Mouse (Mus musculus): Measurements from ENCODE around the gene Vmn1r86. TPM values are rescaled to one million over a fixed set of nuclear protein-coding genes. Genes with fewer than 3 reads are reported as not detected.
"Not testable (repeated sequence)": the region's sequence is repeated elsewhere in the genome, so short reads cannot be mapped to it uniquely, and the experiment has no call there.

Gene Vmn1r86
- total RNA-seq (2014; rRNA removed) (not detected in 2 replicates), polyA plus RNA-seq (2012; rRNA removed) (not detected in 2 replicates)

GRCm38 (mm10) chr7:13119817-13120216 is at the start of gene Vmn1r86:
Vmn1r86 (minus strand) TSS chr7:13119917.
- H3K4me1 ChIP-seq (ENCODE audit: control insufficient read depth, insufficient read depth, low read length): no peaks in the 10 kb centered on the region
- H3K9ac ChIP-seq (ENCODE audit: low read depth, low read length): no peak within 1 kb of the TSS
- H3K4me3 ChIP-seq (ENCODE audit: insufficient read depth, low read depth, low read length): no peak within 1 kb of the TSS
- no peaks in the 10 kb centered on the region for H3K36me3 ChIP-seq (ENCODE audit: control insufficient read depth, insufficient read depth, low read length)
- no peaks in the 10 kb centered on the region for H3K79me2 ChIP-seq (ENCODE audit: control insufficient read depth, insufficient read depth, low read length)
- TF ChIP-seq POLR2A (IDR thresholded peaks at IDR 0.05; ENCODE audit: extremely low read depth, insufficient read depth, low read length) (no peak), CTCF (IDR thresholded peaks at IDR 0.05; ENCODE audit: low read depth, low read length) (no peak)
- no peak for DNase-seq (ENCODE audit: extremely low read depth, low read depth, low spot score)
- no peak within 1 kb of the TSS for H3K27ac ChIP-seq (replicated peaks; ENCODE audit: insufficient read depth, low read depth, low read length)
- H3K27me3 ChIP-seq (ENCODE audit: control insufficient read depth, insufficient read depth, low read length): no peaks in the 10 kb centered on the region

GRCm38 (mm10) chr7:13159268-13159667 is 39.6 kb upstream of the Vmn1r86 start, which contains the start of gene Vmn1r88:
Vmn1r88 (plus strand) TSS chr7:13159568.
- H3K36me3 ChIP-seq (ENCODE audit: control insufficient read depth, insufficient read depth, low read length): no peaks in the 10 kb centered on the region
- no peaks in the 10 kb centered on the region for H3K4me1 ChIP-seq (ENCODE audit: control insufficient read depth, insufficient read depth, low read length)
- no peak for DNase-seq (ENCODE audit: extremely low read depth, low read depth, low spot score)
- H3K27me3 ChIP-seq (ENCODE audit: control insufficient read depth, insufficient read depth, low read length): no peaks in the 10 kb centered on the region
- no peaks in the 10 kb centered on the region for H3K79me2 ChIP-seq (ENCODE audit: control insufficient read depth, insufficient read depth, low read length)
- no peak within 1 kb of the TSS for H3K4me3 ChIP-seq (ENCODE audit: insufficient read depth, low read depth, low read length)
- no peak for TF ChIP-seq CTCF (IDR thresholded peaks at IDR 0.05; ENCODE audit: low read depth, low read length)
- H3K27ac ChIP-seq (replicated peaks; ENCODE audit: insufficient read depth, low read depth, low read length): no peak within 1 kb of the TSS
- H3K9ac ChIP-seq (ENCODE audit: low read depth, low read length): no peak within 1 kb of the TSS

- no peaks in the 10 kb centered on the region for H3K4me1 ChIP-seq (ENCODE audit: control insufficient read depth, insufficient read depth, low read length)
- no peak for DNase-seq (ENCODE audit: extremely low read depth, low read depth, low spot score)
- whole genome bisulfite sequencing: 85% methylated on average over 1 of the region's 1 CpGs
- no peaks in the 10 kb centered on the region for H3K36me3 ChIP-seq (ENCODE audit: control insufficient read depth, insufficient read depth, low read length)
- H3K79me2 ChIP-seq (ENCODE audit: control insufficient read depth, insufficient read depth, low read length): no peaks in the 10 kb centered on the region
- TF ChIP-seq CTCF (IDR thresholded peaks at IDR 0.05; ENCODE audit: low read depth, low read length): no peak
- no peak for TF ChIP-seq POLR2A (IDR thresholded peaks at IDR 0.05; ENCODE audit: extremely low read depth, insufficient read depth, low read length)
- no peak within 1 kb of the TSS for H3K9ac ChIP-seq (ENCODE audit: low read depth, low read length)
- no peak within 1 kb of the TSS for H3K4me3 ChIP-seq (ENCODE audit: insufficient read depth, low read depth, low read length)
- H3K27me3 ChIP-seq (ENCODE audit: control insufficient read depth, insufficient read depth, low read length): no peaks in the 10 kb centered on the region
- H3K27ac ChIP-seq (replicated peaks; ENCODE audit: insufficient read depth, low read depth, low read length): no peak within 1 kb of the TSS
Measured at GRCm38 (mm10) chr7:13140057-13140456, 20.3 kb upstream of the Vmn1r86 start, which contains the start of gene Vmn1r87. Vmn1r87 (minus strand) TSS chr7:13140157.

GRCm38 (mm10) chr7:13137340-13137739 is 17.6 kb upstream of the Vmn1r86 start:
- H3K27me3 ChIP-seq (ENCODE audit: control insufficient read depth, insufficient read depth, low read length): no peaks in the 10 kb centered on the region
- no peaks in the 10 kb centered on the region for H3K79me2 ChIP-seq (ENCODE audit: control insufficient read depth, insufficient read depth, low read length)
- TF ChIP-seq CTCF (IDR thresholded peaks at IDR 0.05; ENCODE audit: low read depth, low read length) (no peak), POLR2A (IDR thresholded peaks at IDR 0.05; ENCODE audit: extremely low read depth, insufficient read depth, low read length) (no peak)
- no peak overlapping the region for H3K4me3 ChIP-seq (ENCODE audit: insufficient read depth, low read depth, low read length)
- DNase-seq (ENCODE audit: extremely low read depth, low read depth, low spot score): no peak
- H3K9ac ChIP-seq (ENCODE audit: low read depth, low read length): no peak overlapping the region
- H3K36me3 ChIP-seq (ENCODE audit: control insufficient read depth, insufficient read depth, low read length): no peaks in the 10 kb centered on the region
- H3K4me1 ChIP-seq (ENCODE audit: control insufficient read depth, insufficient read depth, low read length): no peaks in the 10 kb centered on the region
- no peak overlapping the region for H3K27ac ChIP-seq (replicated peaks; ENCODE audit: insufficient read depth, low read depth, low read length)

- Histone ChIP-seq H3K4me3 (ENCODE audit: insufficient read depth, low read depth, low read length) (no peak overlapping the region), H3K27ac (replicated peaks; ENCODE audit: insufficient read depth, low read depth, low read length) (no peak overlapping the region), H3K79me2 (ENCODE audit: control insufficient read depth, insufficient read depth, low read length) (no peaks in the 10 kb centered on the region), H3K36me3 (ENCODE audit: control insufficient read depth, insufficient read depth, low read length) (no peaks in the 10 kb centered on the region), H3K9ac (ENCODE audit: low read depth, low read length) (no peak overlapping the region), H3K27me3 (ENCODE audit: control insufficient read depth, insufficient read depth, low read length) (no peaks in the 10 kb centered on the region), H3K4me1 (ENCODE audit: control insufficient read depth, insufficient read depth, low read length) (no peaks in the 10 kb centered on the region)
- no peak for DNase-seq (ENCODE audit: extremely low read depth, low read depth, low spot score)
- TF ChIP-seq CTCF (IDR thresholded peaks at IDR 0.05; ENCODE audit: low read depth, low read length) (no peak), POLR2A (IDR thresholded peaks at IDR 0.05; ENCODE audit: extremely low read depth, insufficient read depth, low read length) (no peak)
- WGBS: 82% methylated on average over 2 of the region's 2 CpGs
Measured at GRCm38 (mm10) chr7:13131856-13132255, 12.1 kb upstream of the Vmn1r86 start.

GRCm38 (mm10) chr7:13123554-13124153 is 3.9 kb upstream of the Vmn1r86 start:
- not testable (repeated sequence) for H3K9ac ChIP-seq (ENCODE audit: low read depth, low read length); H3K4me1 ChIP-seq (ENCODE audit: control insufficient read depth, insufficient read depth, low read length); DNase-seq (ENCODE audit: extremely low read depth, low read depth, low spot score); H3K36me3 ChIP-seq (ENCODE audit: control insufficient read depth, insufficient read depth, low read length); H3K79me2 ChIP-seq (ENCODE audit: control insufficient read depth, insufficient read depth, low read length); H3K27ac ChIP-seq (replicated peaks; ENCODE audit: insufficient read depth, low read depth, low read length); H3K27me3 ChIP-seq (ENCODE audit: control insufficient read depth, insufficient read depth, low read length); H3K4me3 ChIP-seq (ENCODE audit: insufficient read depth, low read depth, low read length)
- WGBS: 5% methylated on average over 19 of the region's 34 CpGs

Data from liver, adult 2 months (tissue).